Mouse (Mus musculus) olfactory bulb, adult 2 months (tissue): Measurements from ENCODE around the gene Fev. TPM values are rescaled to one million over a fixed set of nuclear protein-coding genes. Genes with fewer than 3 reads are reported as not detected.
A peak's percentile ranks its signal among the peaks of the same experiment; 100 is the strongest.

Source experiments
- H3K27ac ChIP-seq: fragments of 200-500 bp; 2 replicates; pipeline ENCODE4 v1.5.1; 2012; ENCODE audit warnings: low read depth, low read length; ENCODE audit not compliant: insufficient read depth
- H3K4me1 ChIP-seq: fragments of 200-500 bp; 2 replicates; pipeline ENCODE4 v1.6.1; 2012; ENCODE audit warnings: low read length; ENCODE audit not compliant: control insufficient read depth, insufficient read depth
- H3K4me3 ChIP-seq: fragments of 200-500 bp; 2 replicates; pipeline ENCODE4 v1.5.1; 2012; ENCODE audit warnings: mild to moderate bottlenecking, low read depth, low read length, moderate library complexity; ENCODE audit not compliant: insufficient read depth
- CTCF ChIP-seq: fragments of 200-500 bp; IDR thresholded peaks from 2 replicates; pipeline ENCODE4 v1.5.1; 2012; ENCODE audit warnings: low read depth, mild to moderate bottlenecking, low read length, moderate library complexity; ENCODE audit not compliant: insufficient read depth
- POLR2A ChIP-seq: fragments of 200-500 bp; IDR thresholded peaks from 2 replicates; pipeline ENCODE4 v1.6.1; 2012; ENCODE audit warnings: mild to moderate bottlenecking, low read depth, low read length, moderate library complexity; ENCODE audit not compliant: insufficient read depth
- whole genome bisulfite sequencing: fragments of 180-500 bp; shearing (Covaris S2); methylation state at CpG from one replicate; pipeline ENCODE4 v1.1.7; 2018; 5-methylcytosine and 5-hydroxymethylcytosine counted together
- polyA plus RNA-seq: library from polyadenylated mRNA; stranded (reverse); fragments of >200 nt; gene quantifications from 2 replicates; pipeline ENCODE4 v1.2.4, GENCODE M21; 2012; ENCODE audit warnings: low replicate concordance; ENCODE audit not compliant: missing spikeins, insufficient read depth, insufficient read length

Fev gene
- polyA plus RNA-seq, 1 experiment = not detected

GRCm38 (mm10) chr1:74898656-74899431 is 13.6 kb upstream of the Fev start:
- WGBS = 16% methylated on average over 9 of the region's 10 CpGs
- TF ChIP-seq POLR2A = no peak
- no peak for TF ChIP-seq CTCF
- peaks cover 14% of the 10 kb centered on the region for H3K4me1 ChIP-seq
- no peak overlapping the region for H3K4me3 ChIP-seq
- no peak overlapping the region for H3K27ac ChIP-seq

- H3K4me1 ChIP-seq = peaks cover 21% of the 10 kb centered on the region
- TF ChIP-seq CTCF (no peak), POLR2A (no peak)
- no peak overlapping the region for H3K27ac ChIP-seq
- 14% methylated on average over 7 of the region's 7 CpGs for WGBS
- H3K4me3 ChIP-seq = no peak overlapping the region
These were observed 12.8 kb upstream of the Fev start for GRCm38 (mm10) chr1:74897976-74898375.

- TF ChIP-seq POLR2A = no peak
- TF ChIP-seq CTCF = peak; percentile 58; the same call in 1 of the 2 replicates
- H3K4me3 ChIP-seq = no peak overlapping the region
- peaks cover 18% of the 10 kb centered on the region for H3K4me1 ChIP-seq
These were observed 9.7 kb upstream of the Fev start for GRCm38 (mm10) chr1:74894966-74895365.

DNA sequence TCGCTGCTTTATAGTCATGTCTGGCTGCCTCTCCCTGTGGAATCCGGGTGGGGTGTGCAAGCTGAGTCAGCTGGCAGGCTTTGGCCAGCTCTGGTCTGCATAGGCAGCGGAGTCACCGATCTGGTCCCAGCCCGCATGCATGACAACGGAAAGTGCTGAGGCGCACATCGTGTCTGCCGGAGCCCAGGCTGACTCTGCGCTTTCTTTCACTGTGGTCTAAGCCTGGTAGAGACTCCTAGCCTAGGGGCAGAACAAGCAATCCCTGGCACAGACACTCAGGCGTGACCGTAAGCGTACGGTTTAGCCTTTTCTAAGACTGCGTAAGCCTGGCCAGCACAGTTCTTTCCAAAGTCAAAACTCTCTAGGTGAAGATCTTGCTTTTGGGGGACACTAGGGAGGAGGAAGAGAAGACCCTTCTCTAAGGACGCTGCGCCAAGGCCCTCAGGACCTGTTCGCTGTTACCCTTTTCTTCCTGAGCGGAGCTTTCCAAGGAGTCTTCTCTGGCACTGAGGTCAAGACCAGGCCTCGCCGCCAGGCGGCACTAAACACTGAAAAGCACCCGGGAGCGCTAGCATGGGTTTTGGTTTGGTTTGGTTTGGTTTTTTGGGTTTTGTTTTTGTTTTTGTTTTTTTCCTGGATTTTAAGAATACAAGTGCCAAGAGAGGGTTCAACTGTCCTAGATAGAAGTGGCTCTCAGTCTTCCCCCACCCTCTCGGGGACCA is 8.1 kb upstream of the Fev start, which contains the start of gene Cryba2:
Cryba2 (minus strand) TSS at position 10 of the 722 bp plus-strand sequence.
- 3% methylated on average over 25 of the region's 25 CpGs for WGBS
- peaks cover 18% of the 10 kb centered on the region for H3K4me1 ChIP-seq
- TF ChIP-seq POLR2A (no peak), CTCF (peak; percentile 69; the same call in 1 of the 2 replicates)
- peak within 1 kb of the TSS; percentile 6 for H3K4me3 ChIP-seq
- no peak within 1 kb of the TSS for H3K27ac ChIP-seq

More at GRCm38 (mm10) chr1:74894966-74895365, 9.7 kb upstream of the Fev start:
- no peak overlapping the region for H3K27ac ChIP-seq
- WGBS = 26% methylated on average over 4 of the region's 4 CpGs

GRCm38 (mm10) chr1:74892351-74893133 is 7.3 kb upstream of the Fev start:
- 2% methylated on average over 39 of the region's 39 CpGs for WGBS
- Histone ChIP-seq H3K27ac (no peak overlapping the region), H3K4me1 (peaks cover 14% of the 10 kb centered on the region), H3K4me3 (peak overlapping the region; percentile 5)
- TF ChIP-seq CTCF (0 out of 2 replicates have a peak, but pooled peaks have one; percentile 13), POLR2A (no peak)

- TF ChIP-seq CTCF = no peak
- TF ChIP-seq POLR2A = no peak
- H3K4me3 ChIP-seq = no peak overlapping the region
- WGBS = 3% methylated on average over 8 of the region's 8 CpGs
- peaks cover 14% of the 10 kb centered on the region for H3K4me1 ChIP-seq
- no peak overlapping the region for H3K27ac ChIP-seq
These were observed 6.3 kb upstream of the Fev start for GRCm38 (mm10) chr1:74891513-74891912.

DNA sequence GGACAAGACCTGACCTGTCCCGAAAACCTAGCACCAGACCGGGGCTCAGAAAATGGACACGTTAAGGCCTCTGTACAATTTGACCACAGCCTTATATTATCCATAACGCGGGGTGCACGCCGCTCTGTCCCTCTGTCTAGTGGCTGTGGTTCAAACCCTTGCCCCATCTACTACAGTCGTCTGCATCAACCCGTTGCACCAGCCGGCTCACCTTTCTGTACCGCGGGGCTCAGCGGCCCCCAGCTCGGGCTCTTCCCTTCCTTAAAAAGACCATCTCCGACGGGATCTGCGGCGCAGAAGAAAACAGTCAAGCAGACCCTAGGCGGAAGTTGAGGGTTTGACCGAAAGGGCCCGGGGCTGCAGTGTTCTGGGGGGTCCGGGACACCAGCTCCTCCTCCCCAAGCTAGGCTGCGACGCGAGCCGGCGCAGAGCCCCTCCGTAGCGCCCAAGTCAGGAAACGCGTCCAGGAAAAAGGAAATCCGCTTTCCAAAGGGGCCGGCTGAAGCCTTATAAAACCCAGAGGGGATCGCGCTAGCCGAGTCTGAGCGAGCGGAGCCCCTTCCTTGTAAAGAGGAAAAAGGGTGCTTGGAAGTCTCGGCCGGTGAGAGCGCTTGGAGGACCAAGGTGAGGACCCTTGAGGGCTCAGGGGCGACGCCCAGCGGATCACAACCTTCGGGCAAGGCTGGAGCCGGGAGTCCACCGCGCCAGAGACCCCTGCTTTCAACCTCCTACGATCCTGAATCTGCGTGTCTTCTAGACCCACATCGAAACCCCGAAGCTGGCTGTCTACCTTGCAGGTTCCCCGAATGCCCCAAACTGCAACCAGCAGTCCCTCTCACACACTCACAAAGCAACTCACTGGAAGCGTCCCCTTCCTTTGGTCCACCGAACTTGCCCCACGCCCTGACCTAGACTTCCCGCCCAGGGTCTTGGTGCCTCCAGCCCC is 750 bp downstream of the Fev start:
- Histone ChIP-seq H3K4me1 (peaks cover 32% of the 10 kb centered on the region), H3K27ac (no peak overlapping the region), H3K4me3 (no peak overlapping the region)
- 3% methylated on average over 57 of the region's 57 CpGs for WGBS
- TF ChIP-seq POLR2A (no peak), CTCF (no peak)

DNA sequence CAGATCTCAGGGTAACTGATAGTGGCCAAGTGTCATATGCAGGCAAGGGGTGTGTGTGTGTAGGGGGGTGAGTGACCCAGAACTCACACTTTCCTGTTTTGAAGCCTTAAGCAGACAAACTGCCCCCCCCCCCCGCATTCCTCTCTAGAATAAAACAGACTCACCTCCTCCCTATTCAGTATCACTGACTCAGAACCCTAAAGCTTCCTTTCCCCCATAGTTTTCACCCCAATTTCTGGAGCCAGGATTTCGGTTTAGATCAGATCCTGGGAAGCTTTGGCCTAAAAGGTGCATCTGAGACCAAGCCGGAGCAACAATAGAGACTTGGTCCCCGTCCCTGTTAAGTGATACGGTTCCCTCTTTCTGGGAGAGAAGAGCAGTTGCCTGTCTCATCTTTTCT is 1.8 kb downstream of the Fev start:
- H3K4me1 ChIP-seq = peaks cover 32% of the 10 kb centered on the region
- TF ChIP-seq CTCF = no peak
- TF ChIP-seq POLR2A = no peak
- 30% methylated on average over 5 of the region's 5 CpGs for WGBS
- no peak overlapping the region for H3K27ac ChIP-seq
- H3K4me3 ChIP-seq = no peak overlapping the region
